Mouse (Mus musculus) ZHBTc4 (cell line): Measurements from ENCODE around the gene Hspb7.

Experiments
- DNase-seq: peaks from one replicate; pipeline ENCODE4 v3.0.0-alpha.2; 2011; ENCODE audit warnings: low read depth, low spot score

Gene Hspb7

DNA sequence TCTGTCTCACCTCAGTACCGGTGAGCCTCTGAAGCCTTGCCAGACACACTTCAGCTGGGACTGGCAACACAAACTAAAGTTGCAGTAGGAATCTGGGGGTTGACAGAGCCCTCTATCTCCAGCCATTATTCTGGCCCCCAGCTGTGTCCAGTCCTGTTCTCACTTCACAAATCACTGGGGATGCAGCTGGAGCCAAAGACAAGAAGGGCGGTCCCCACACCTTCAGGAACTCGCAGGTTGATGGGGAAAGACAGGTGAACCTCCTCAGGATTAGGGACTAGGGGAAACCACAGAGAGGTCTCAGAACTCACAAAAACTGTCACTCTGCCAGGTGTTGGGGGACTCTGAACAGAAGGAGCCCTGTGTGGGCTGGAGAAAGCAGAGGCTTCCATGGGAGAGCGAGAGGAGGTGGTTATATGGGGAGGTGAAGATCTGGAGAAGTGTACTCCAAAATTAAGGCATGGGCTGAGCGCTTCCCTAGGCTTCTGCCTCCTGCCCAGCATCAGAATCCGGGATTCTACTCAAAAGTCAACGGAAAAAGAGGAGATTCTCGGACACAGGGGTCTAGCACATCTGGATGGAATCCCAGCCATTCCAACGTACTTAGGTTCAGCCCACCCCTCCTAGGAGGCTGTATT, at the start of gene Hspb7:
Gene Hspb7, plus strand, starts transcription at position 588 of the 638 bp plus-strand sequence.
- no peak for DNase-seq

DNA sequence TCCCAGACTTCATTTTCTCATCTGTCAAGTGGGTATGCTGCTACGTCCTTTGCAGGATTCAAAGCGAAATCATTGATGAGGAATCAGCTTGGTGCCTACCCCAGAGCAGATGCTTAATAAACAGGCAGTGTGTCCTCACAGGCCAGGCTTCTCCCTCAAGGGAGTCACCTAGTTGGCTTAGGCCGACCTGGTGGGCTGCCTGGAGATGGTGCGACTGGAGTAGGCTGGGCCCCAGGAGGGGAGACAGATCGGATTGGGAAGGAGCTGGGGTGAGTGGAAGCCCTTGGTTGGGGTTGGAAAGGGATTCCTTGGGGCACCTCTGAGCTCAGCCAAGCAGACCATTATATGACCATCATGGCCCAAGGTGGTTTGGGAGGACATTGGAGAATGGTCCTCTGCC, 48.2 kb upstream of the Hspb7 start:
- no peak for DNase-seq

DNA sequence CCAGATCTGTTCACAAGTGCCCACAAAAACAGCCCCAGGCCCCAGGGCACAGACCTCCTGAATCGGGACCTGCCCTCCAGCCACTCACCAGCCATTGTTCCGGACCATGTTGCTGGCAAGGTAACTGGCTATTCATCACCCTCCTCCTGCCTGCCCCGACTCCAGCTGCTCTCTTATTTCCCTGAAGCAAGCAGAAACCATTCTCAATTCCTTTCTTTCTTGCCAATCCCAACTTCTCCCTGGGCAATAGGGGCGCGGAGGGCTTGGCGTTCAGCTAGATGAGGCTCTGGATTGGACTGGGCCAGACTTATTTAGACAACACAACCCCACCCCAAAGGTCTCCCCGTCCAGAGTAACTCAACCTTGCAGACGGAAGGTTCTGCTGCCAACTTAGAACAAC, 40.9 kb upstream of the Hspb7 start:
- no peak for DNase-seq

DNA sequence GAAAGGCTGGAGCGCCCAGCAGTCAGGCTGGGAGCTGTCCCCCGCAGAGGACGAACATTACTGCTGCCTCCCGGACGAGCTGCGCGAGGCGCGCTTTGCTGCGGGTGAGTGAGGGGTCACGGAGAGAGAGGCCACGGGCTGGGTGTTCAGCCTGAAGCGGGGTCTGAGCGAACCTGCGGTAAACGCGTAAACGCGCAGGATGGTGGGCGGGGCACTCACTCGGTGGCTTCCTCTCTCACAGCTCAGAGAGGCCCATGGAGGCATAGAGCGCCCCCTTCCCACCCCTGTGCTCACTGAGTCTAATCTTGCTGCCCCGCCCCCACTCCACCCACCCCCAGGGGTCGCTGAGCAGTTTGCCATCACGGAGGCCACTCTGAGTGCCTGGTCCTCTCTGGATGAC, 38.2 kb upstream of the Hspb7 start:
- DNase-seq = no peak

DNA sequence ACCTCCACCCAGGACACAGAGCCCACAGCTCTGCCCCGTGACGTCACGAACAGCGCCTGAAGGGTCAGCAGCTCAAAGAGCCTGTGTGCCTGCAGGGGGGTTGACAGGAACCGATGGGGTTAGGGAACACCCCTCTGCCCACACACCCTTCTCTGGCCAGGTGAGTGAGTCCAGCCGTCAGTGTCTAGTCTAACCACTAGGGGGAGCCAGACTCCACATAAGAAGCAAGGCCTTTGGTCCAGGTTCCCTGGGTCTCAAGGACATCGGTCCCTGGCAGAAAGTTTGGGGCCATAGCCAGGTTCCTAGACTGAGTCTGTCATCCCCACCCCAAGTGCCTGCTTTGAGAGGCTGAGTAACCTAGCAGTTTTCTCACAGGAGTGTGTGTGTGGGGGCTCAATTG, 35.3 kb upstream of the Hspb7 start:
- peak; percentile 89 for DNase-seq

DNA sequence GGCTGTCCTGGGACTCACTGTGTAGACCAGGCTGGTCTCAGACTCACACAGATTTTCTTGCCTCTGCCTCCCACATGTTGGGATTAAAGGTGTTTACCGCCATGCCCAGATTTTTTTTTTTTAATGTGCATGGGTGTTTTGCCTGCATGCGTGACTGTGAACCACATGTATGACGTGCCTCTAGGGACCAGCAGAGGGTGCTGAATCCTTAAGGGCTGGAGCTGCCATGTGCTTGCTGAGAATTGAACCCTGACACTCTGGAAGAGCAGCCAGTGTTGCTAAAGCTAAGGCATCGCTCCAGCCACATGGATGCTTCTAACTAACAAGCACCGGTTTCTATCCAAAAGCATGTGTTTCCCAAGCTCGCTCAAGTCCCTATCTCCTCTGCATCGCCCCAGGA, 34.4 kb upstream of the Hspb7 start:
- DNase-seq = peak; percentile 50

DNA sequence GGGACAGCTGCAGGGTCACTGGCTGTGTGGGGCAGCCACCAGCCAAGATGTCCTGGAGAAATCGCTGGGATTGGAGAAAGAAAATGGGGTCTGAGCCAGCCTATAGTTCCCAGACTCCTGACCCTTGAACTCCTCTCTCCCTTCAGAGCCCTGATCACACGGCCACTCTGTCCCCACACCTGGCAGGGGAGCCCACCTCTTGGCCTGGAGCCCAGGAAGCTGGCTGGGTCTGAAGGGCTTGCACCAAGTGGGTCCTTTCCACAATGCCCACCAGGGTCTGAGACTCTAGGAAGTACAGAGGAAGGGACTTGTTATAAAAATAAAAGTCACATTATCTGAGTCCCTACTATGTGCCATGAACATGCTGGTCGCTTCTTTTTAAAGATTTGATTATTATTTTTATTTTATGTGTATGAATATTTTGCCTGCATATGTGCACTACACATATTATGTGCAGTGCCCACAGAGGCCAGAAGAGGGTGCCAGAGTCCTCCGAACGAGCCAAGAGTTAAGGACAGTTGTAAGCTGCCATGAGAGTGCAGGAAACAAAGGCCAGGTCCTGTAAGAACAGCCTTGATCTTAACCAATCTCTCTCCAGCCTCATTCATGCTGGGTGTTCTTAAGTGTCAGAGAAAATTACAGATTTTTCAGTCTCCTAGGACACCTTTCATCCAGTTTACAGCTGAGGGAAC, 33.3 kb upstream of the Hspb7 start:
- peak; percentile 83 for DNase-seq

DNA sequence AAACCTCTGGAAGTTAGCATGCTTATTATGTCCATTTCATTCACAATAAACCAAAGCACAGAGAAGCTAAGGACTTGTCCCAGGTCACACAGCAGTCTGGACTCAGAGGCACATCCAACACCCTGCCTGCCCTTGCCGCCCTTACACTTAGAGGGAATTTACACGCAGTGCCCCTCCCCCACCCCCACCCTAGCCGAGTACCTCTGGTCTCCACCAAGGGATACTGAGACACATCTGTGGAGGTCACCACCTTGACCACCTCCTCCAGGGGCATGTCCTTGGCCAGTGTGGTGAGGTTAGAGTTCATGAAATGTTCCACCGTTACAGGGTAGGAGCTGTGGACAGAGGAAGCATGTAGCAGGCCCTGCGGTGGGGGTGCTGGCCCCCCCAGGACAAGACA, 32.6 kb upstream of the Hspb7 start:
- DNase-seq = no peak

DNA sequence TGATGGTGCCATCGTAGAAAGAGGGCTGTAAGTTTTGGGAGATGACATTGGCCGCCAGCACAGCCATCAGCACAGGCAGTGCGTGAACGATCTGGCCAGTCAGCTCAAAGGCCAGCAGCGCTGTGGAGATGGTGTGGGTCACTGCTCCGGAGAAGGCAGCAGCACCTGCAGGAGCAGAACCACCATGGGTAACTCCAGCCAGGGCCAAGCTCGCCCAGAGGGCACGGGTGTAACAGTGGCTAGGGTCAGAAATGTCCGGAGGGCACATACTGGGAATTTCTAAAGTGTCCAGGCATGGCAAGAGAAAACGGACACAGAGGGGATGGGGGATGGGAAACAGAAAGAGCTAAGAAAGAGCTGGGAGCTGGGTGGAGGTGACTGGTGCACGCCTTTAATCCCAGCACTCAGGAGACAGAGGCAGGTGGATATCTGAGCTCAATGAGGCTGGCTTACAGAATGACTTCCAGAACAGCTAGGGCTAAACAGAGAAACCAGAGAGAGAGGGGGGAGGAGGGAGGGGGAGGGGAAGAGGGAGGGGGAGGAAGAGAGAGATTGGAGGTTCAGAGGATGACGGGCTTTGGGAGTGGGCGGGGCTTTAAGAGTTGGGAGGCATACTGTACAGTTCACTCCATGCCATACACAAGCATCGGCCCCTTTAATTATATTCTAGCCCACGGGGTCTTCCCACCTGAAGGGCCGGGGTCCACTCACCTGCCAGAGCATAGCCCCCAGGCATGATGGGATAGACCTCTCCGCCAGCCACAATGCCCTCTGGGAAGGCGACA, 31.0 kb upstream of the Hspb7 start:
- DNase-seq = peak; percentile 68

DNA sequence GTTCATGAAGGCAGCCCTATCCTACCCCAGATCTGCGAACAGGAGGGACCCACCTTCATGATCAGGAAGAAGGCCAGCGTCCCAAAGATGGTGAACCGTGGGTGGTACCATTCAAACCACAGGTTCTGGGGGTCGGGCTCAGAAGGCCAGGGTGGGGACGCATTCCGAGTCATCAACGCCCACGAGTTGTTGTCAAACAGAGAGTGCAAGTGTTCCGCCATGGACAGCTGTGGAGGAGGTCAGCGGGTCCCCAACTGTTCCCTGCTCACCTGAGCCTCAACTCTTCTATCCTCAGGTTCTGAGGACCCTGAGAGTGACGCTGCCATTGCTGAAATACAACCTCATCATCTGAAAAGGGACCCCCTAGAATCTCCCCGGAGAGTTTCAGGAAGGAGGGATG, 29.3 kb upstream of the Hspb7 start:
- no peak for DNase-seq

DNA sequence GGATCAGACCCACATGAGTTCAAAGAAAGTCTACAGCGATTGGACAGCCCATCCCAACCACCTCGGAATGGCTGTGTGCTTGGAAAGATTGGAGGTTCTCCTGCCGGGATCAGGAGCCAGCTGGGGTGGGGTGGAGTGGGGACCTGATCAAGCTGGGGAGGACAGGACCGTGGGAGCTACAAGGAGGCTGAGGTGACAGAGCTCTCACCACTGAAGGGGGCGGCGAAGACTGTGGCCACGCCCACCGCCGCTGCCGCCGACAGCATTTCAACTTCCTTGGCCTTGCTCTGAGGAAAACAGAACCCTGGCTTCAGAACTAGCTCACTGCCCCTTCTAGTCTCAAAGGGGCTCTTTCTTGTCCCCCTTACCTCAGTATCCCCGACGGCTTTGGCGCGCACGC, 25.8 kb upstream of the Hspb7 start:
- DNase-seq = peak; percentile 74

DNA sequence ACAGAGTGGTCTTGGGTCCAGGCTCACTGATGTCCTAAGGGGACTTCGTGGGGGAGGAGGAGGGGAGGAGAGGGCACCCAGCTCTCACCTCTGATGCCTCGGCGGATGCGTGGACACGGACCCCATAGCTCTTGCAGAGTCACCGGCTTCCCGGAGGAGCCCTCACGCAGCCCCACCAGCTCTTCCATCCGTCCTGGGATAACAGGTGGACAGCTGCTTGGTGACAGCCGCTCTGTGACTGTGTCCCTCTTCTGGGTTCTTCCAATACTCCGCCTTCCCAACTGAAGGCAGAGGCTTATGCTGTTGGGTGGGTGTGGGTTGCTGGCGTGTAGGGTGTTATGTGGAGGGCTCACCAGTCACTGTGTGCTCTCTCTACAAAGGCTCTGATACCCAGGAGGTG, 22.7 kb upstream of the Hspb7 start:
- no peak for DNase-seq

DNA sequence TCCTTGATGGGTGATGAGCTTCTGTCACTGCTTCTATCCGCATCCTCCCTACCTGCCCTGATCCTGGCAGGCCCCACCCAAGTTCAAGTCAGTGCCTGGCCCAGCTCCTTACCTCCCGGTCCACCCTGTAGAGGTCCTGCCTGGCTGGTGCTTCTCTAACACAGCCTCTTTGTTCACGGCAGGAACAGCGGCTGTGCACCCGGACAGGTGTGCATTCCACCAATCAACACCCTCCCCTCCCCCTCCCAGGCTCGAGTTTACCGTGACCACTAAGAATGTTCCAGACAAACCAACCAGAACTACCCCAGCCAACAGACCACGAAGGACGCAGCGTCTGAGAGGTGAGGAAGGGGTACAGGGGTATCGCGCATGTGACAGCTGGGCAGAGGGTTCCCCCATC, 22.0 kb upstream of the Hspb7 start, which contains the start of gene Clcnka:
Gene Clcnka, minus strand, starts transcription at position 180 of the 400 bp plus-strand sequence.
- no peak for DNase-seq

DNA sequence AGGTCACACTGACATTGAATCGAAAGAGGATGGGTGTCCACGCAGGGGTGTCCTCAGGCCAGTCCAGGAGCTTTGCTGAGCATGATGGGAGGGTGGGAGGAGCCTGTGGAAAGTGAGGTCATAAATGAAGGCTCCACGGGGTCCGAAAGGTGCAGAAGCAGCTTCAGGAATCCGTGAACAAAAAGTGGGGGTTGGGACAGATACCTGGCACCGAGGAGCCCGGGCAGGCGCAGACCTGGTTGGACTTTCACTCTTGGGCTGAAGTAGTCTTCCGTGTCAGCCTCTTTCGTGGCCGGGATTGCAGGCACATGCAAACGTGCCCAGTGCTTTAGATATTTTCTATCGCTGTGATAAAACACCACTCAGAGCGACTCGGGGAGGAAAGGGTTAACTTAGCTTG, 20.4 kb upstream of the Hspb7 start:
- DNase-seq = no peak

DNA sequence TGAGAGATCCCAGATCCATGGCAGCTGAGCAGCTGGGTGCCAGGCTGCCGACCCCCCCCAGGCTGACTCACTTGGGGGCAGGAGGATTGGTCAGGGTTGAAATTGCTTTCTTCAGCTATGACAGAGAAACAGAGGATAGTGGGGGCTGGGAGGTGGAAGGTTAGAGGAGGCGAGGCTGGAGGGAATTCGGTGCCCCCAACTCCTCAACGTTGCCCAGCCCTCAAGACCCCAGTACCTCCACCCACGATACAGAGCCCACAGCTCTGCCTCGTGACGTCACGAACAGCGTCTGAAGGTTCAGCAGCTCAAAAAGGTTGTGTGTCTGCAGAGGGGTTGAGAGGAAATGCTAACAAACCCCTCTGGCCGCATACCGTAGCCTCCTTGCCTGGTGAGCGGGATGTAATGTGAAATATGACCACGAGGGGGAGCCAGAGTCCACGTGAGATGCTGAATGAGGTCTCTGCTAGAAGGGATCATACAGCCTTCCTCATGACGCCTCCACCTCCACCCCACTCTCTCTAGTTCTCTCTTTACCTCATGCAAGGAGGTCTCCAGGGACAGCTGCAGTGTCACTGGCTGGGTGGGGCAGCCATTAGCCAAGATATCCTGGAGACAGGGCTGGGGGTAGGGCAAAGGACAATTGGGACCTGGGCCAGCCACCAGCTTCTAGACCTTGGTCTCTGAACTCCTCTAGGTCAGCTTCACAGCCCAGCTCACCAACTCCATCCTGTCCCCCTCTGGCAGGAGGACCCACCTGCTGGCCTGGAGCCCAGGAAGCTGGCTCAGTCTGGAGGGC, 15.9 kb upstream of the Hspb7 start:
- DNase-seq = peak; percentile 88

DNA sequence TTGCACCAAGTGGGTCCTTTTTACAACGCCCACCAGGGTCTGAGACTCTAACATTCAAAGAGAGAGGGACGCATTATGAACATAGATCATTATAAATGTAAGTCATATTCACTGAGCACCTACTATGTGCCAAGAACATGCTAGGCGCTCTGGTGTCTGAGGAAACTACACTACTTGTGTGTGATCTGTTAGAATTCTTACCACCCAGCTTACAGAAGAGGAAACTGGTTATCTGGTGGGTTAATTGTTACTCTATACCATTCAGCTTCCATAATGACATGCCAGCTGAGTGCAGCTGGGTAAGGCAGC, 15.3 kb upstream of the Hspb7 start:
- DNase-seq = no peak

DNA sequence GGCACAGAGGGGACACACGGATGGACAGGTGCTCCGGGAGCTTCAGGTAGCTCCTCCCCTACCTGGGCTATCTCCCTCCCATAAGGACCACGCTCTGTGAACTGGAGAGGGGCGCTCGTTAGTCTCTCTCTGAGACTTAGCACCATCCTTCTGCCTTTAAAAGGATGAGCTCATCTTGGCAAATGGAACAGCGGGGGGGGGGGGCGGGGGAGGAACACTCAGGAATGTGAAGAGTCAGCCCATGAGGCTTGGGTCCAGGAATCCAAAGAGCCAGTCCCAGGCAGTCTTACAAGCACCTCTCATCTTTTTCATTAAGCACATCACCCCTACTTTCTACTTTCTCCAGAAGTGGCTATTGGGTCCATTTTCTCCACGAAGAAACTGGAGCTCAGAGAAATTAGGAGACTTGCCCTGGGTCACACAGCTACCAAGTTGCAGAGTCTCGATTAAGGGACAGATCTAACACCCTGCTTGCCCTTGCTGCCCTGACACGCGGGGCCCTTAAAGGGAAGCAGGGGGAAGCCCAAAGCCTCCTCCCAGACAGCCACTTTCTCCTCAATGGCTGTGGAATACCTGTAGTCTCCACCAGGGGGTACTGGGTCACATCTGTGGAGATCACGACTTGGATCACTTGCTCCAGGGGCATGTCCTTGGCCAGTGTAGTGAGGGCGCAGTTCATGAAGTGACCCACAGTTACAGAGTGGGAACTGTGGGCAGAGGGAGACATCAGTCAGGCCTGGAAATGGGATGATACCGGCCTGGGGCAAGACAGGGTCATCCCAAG, 13.9 kb upstream of the Hspb7 start:
- peak; percentile 83 for DNase-seq

DNA sequence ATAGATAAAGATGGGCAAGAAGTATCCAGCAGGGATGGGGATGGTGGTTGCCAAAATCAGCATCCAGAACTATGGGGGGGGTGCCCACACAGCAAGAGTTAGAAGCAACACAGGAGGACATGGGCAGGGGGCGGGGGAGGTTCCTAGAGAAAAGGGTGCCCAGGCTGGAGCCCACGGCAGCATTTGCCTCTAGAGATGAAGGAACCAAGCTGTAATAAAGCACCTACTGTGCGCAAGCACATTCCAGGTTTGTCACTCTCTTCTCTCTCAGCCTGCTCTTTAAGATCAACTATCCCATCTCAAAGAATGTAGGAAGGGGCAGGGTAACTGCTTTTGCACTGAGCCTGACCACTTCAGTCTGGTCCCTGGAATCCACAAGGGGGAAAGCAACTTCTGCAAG, 12.0 kb upstream of the Hspb7 start:
- DNase-seq = no peak

DNA sequence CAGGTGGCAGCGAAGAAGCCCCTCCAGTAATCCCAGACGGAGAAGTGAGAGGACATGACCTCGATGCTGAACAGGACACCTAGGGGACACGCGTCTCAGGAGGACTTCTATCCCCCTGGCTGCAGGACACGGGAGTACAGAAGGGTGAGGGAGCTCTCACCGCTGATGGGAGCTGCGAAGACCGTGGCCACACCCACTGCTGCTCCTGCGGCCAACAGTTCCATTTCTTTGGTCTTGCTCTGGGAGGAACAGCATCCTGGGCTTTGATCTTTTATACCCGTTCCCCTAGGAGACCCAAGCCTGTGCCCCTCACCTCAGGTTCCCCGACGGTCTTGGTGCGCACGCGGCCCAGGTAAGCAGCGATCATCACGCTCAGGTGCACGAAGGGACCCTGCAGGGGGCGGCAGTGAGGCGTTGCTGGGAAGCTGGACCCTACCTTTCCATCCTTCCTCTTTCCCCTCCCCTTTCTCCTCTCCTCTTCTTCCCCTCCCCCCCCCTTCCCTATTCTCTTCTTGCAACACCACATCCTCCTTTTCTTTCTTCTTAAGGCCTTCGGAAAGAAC, 9.1 kb upstream of the Hspb7 start:
- DNase-seq = peak; percentile 80

DNA sequence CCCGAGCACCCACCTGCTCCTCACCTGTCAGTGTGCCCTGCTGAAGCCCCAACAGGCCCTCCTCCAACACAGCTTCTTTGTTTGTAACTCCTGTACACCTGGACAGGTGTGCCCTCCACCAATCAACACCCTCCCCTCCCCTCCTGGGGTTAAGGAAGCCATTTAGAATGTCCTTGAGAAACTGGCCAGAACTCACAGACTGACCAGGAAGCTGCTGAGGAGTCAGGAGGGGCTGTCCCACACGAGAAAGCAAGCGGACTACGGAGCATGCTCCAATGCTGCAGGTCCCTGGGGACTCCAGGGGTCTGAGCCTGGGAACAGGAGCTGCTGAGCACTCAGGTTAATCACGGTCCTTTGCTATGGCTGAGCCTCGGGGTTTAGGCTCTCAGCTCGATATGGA, 4.7 kb upstream of the Hspb7 start, which contains the start of gene Clcnkb:
Gene Clcnkb, minus strand, starts transcription at position 91 of the 400 bp plus-strand sequence.
- no peak for DNase-seq
